Mouse (Mus musculus): ENCODE data around the gene Pagr1a.
A peak's percentile ranks its signal among the peaks of the same experiment; 100 is the strongest.

Gene Pagr1a

DNA sequence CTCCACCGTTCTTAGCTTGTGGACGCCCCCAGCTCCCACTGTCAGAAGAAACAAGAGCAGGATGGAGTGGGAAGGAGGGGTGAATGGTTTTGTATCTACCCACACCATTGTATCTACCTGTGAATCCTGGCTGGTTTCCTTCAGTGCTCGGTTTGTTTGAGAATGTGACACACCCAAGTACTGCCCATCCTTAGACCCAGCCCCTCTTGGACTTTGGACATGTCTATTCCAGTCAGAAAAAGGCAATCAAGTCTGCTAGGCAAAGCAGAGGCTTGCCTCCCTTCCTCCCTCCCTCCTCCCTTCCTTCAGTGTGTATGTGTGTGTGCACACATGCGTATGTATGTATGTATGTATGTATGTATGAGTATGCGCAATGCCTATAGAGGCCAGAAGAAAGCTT is 13.5 kb downstream of the Pagr1a start:
- DNase-seq (ENCODE audit: low spot score) = no peak

DNA sequence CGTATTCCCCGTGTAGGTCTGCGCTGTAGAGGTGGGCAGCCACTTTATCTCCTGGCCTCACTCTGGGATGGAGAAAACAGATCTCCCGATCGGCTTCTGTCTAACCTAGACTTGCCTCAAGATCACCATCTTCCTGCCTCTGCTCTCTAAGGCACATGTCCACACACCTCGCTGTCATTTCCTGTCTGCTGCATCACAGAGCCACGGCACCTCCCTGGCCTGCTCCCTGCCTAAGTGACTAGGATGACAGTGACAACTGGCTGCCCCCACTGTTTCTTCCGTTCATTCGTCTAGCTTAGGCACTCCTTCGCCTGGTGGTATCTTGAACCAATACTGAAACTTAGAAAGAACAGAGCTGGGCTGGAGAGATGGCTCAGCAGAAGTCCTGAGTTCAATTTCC is 17.6 kb downstream of the Pagr1a start:
- DNase-seq (ENCODE audit: low spot score) = no peak

DNA sequence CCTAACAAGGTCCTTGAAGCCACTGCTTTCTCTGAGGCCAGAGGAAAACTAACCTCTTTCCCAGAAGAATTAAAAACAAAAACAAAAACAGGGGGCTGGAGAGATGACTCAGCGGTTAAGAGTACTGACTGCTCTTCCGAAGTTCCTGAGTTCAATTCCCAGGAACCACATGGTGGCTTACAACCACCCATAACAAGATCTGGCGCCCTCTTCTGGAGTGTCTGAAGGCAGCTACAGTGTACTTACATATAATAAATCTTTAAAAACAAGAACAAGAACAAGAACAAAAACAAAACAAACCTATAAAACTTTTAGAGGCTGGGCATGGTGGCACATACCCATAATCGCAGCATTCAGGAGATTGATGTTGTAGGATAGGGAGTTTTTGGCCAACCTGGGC is 20.7 kb downstream of the Pagr1a start:
- DNase-seq (ENCODE audit: low spot score) = no peak

DNA sequence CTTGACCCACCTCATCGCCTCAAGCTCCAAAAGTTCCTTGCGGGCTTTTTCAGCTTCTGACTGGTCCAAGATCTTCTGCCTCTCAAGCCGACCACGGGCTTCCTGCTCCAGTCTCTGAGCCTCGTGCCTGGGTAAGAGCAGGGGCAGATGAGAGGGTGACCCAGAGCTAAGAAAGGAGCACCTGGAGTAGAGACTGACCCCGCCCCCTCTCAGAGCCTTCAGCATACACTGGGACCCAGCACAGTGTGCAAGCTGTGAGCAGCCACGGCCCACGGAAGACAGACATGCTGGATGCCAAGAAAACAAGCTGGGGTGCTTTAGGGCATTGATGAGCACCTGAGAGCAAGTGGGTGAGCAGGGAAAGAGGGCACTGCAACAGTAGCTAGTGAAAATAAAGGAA is 28.3 kb downstream of the Pagr1a start:
- DNase-seq (ENCODE audit: low spot score) = no peak

DNA sequence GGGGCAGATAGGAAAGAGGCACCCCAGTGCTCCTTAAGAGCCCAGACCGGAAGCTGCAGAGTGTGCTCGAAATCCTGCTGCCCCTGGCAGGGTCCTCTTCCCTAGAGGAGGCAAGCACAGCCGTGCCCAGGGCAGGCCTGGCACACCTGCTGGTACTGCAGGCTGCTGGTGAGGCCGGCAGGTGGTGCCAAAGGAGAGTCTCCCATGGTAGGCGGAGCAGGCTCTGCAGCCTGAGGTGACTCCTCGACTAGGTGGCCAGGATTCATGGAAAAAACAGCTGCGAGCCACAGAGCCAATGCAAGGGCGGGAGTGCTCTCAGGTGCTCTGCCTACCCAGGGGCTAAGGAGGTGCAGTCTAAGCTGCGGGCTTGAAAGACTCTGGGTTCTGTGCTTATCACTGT is 30.8 kb downstream of the Pagr1a start:
- peak; percentile 24 for DNase-seq (ENCODE audit: low spot score)

DNA sequence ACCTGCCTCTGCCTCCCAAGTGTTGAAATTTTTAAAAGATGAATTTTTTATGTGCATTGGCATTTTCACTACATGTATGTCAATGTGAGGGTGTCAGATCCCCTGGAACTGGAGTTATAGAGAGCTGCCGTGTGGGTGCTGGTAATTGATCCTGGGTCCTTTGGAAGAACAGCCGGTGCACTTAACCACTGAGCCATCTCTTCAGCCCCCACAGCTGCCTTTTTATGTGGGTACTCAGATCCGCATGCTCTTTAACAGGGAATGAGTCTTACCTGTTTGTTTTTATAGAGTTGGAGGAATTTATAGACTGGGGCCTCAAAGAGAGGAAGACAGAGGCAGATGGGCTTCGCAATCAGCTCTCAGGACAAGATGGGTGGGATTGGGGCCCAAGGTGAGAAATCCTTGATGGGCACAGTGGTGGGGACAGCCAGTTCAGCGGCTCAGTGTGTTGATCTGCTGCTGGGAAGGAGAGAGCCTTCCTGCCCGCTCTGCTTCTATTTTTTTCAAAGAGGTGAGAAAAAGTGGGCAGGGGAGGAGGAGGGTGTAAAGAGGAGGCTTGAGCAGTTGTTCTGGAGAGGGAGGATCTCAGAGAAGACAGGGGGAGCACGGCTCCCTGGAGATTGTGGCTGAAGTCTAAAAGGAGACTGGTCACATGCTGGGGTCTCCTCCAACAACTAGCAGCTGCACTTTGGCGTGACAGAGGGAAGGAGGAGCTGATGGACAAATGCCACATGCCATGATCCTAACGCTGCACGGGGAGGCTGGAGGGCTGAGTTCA is 32.3 kb downstream of the Pagr1a start:
- DNase-seq (ENCODE audit: low spot score) = no peak

DNA sequence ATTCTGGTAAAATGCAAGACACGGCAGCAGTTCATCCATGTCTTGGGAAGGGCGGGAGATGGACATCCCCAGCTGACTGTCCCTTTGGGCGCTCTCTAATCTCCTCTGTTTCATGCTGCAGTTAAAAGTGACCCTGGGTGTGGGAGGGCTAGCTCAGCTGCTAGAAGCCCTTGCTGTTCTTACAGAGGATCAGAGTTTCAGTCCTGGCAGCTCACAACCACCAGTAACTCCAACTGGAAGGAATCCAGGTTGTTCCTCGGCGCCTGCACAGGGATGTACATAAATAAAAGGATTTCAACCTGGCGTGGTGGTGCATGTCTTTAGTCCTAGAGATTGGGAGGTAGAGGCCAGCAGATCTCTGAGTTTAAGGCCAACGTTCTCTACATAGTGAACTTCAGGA is 34.0 kb downstream of the Pagr1a start:
- no peak for DNase-seq (ENCODE audit: low spot score)

DNA sequence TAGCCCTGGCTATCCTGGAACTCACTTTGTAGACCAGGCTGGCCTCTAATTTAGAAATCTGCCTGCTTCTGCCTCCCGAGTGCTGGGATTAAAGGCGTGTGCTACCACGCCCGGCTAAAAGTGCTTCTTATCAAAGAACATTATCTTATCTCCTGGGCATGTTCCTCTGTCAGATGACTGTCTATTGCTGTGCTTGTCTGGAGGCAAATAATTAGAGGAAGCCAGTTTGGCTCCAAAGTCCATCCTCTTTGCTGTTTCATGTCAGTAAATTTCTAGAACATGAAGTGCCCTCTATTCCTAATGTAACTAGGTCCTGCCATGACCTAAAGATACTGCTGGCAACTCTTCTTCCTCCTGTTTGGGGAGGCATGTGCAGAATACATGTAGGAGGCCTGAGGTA is 35.1 kb downstream of the Pagr1a start:
- DNase-seq (ENCODE audit: low spot score) = no peak

DNA sequence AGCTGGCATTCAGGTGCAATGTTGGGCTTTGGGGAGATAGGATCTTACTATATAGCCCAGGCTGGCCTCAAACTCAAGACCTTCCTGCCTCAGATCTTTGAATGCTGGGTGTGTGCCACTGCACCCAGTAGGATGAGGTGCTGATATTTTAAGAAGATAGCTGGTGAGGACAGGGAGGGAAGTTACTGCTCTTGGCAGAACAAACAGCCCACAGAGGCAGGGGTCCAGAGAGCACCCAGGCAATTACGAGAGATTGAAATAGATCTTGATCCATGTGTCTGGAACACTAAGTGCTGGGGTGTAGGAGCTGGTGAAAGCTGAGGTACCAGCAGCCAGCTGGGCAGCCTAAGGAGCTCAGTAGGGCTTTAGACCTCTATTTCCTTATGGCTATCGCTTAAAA is 35.6 kb downstream of the Pagr1a start:
- no peak for DNase-seq (ENCODE audit: low spot score)

DNA sequence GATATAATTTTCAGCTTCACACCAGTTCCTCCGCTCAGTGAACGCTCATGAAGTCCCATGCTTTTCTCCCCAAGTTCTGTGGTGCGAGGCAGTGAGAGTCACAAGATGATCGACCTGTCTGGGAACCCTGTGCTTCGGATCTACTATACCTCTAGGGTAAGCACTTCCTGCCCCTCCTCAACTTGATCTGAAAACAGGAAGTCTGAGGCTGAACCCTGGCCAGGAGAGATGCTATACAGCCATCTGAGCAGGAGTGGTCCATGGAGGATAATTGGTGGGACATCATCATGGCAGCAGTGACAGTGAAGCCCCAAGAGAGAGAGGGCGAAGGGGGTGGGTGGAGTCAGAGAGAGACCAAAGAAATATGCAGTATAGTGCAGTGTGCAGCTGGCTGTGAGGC is 38.3 kb downstream of the Pagr1a start:
- no peak for DNase-seq (ENCODE audit: low spot score)

DNA sequence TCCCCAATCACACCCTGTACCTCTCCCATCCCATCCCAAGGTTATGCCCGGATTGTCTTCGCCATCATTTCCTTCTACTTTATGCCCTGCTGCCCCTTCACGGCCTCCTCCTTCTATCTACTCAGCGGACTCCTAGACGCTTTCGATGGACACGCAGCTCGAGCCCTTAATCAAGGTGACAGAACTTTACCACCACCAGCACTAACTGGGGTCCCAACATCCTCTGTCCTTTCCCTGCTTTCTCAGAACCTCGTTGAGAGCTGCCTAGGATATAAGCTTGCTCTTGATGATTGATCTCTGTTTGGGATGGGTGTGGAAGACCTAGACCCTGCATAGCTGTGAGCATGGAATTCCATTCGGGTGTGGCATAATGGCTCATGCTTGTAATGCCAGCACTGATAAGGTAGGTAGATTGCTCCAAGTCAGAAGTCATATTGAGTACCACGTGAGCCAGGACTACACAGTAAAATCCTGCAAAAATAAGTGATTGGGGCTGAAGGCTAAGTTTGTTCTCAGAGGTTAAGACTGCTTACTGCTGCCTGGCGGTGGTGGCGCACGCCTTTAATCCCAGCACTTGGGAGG is 40.2 kb downstream of the Pagr1a start:
- DNase-seq (ENCODE audit: low spot score) = no peak

DNA sequence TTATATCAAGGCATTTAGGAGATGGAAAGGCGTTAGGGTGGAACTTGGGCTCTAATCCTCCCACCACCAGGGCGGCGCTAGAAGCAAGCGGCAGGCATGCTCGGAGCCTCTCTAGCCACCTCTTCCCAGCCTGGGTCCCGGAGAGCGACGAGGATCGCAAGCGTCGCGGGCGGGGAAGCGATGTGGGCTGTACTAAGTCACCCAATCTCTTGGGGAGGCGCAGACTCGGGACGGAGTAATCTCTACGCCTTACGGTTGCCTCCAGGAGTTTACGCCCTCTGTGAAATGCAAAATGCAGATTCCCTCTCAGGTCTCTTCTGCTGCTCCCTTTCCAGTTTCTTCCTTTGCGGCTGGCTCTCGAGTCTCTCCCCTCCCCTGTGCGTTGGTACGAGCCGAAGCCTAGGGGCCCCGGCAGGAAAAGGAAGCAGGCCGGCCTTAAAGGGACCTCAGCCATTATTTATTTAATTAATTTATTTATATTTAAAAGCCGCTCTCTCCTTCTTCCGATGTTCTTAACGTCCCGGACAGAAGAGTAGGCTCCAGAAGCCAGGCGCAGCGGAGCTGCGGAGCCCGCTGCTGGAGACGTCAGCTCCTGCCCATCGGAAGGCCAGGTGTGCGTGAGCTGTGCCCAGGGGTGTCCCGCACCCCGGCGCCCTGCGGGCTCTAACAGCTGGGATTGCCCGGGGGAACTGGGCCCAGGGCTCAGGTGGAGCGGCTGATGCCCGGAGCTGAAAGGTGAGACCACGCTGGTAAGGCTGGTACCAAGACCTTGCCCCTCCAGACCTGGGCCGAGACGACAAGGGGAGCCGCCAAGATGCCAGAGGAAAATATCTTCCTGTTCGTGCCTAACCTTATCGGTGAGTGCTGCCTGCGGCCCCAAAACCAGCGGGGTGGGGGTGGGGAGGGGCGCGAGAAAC is 40.9 kb downstream of the Pagr1a start, which contains the start of gene Cdiptos:
Gene Cdiptos (minus strand): TSS at position 149 of the 917 bp plus-strand sequence.
- peak; percentile 98 for DNase-seq (ENCODE audit: low spot score)

DNA sequence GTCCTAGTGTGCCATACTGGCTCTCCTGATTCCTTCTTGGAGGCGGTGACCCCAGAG is 41.4 kb downstream of the Pagr1a start, which contains the start of gene Cdipt:
Gene Cdipt (plus strand): TSS at position 22 of the 57 bp plus-strand sequence.
- no peak for DNase-seq (ENCODE audit: low spot score)

DNA sequence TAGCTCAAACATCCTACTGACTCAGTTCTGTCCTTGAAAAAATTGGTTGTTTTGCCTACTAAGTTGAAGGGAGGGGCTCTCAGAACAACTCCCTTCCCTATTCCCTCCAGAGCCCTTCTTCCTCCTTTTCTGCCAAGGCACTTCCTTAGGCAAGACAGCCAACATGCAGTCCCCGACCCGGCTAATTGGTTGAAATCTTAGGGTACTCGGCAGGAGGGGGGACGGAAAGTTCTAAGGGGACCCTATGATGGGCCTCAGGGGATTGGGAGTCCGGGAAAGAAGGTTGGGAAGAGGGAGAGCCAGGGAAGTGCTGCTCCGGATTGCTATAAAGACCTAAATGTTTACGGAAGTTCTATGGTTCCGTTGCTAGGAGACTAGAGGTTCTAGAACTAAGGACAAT is 41.7 kb downstream of the Pagr1a start:
- DNase-seq (ENCODE audit: low spot score) = no peak

DNA sequence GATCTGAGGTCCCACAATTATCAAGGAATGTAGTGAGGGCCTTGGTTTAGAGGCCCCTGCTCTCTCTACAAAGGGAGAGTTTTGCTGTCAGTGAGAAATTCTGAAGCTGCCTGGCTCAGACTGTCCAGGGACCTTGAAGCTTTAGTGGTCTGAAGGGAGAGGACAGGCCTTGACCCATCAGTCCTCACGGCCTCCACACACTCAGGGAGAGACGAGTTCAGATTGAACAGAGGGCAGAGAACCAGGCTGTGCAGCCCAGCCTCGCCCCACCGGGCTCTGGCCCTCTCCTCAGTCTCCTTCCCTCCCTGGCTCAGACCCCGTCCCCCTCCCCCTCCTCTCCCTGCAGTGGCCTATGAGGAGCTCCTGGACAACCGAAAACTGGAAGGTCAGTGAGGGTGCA is 49.8 kb downstream of the Pagr1a start:
- DNase-seq (ENCODE audit: low spot score) = no peak

DNA sequence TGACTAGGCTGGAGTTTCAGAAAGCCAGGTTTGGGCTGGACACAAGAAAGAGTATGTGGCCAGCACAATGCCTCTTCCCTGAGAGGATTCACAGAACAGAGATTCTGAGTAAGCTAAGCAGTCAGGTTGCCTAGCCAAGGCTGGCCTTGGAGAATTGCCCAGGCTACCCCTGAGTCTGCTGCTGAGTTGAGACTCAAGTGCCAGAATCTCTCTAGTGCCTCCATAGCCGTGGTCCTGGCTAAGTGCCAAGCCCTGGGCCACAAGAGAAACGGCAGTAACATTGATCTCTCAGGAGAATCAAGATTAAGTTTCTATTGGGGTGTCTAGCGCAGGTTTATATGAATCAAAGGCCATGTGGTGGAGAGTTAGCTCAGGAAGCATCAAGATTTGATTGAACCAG is 51.6 kb downstream of the Pagr1a start:
- DNase-seq (ENCODE audit: low spot score) = no peak

All from retina, embryonic 14.5 days (tissue).